Mouse (Mus musculus) hindbrain, embryonic 13.5 days (tissue): ENCODE data around the gene Rnf181. TPM values are rescaled to one million over a fixed set of nuclear protein-coding genes. Genes with fewer than 3 reads are reported as not detected.
A peak's percentile ranks its signal among the peaks of the same experiment; 100 is the strongest.

Experiments used
- ATAC-seq: fragments of 200-750 bp; cut with Nextera tagmentation; 2 replicates; pipeline ENCODE4 v1.8.0; 2017; ENCODE audit warnings: moderate TSS enrichment; ENCODE audit not compliant: low FRiP score
- H3K27ac ChIP-seq: fragments of 300-500 bp; sonication (generic); 2 replicates; pipeline ENCODE4 v1.5.1; 2015; ENCODE audit warnings: inconsistent platforms, mild to moderate bottlenecking, moderate library complexity
- H3K27me3 ChIP-seq: fragments of 300-500 bp; sonication (generic); 2 replicates; pipeline ENCODE4 v1.6.1; 2015; ENCODE audit warnings: mild to moderate bottlenecking, inconsistent platforms
- H3K36me3 ChIP-seq: fragments of 300-500 bp; sonication (generic); 2 replicates; pipeline ENCODE4 v1.6.1; 2015; ENCODE audit warnings: mild to moderate bottlenecking, inconsistent platforms
- H3K4me1 ChIP-seq: fragments of 300-500 bp; sonication (generic); replicated peaks from 2 replicates; pipeline ENCODE4 v1.6.1; 2015; ENCODE audit warnings: inconsistent platforms
- H3K4me2 ChIP-seq: fragments of 300-500 bp; sonication (generic); 2 replicates; pipeline ENCODE4 v1.6.1; 2015; ENCODE audit warnings: inconsistent platforms, mild to moderate bottlenecking, moderate library complexity
- H3K4me3 ChIP-seq: fragments of 300-500 bp; sonication (generic); 2 replicates; pipeline ENCODE4 v1.5.1; 2015; ENCODE audit warnings: mild to moderate bottlenecking, inconsistent platforms
- H3K9ac ChIP-seq: fragments of 300-500 bp; sonication (generic); 2 replicates; pipeline ENCODE4 v1.6.1; 2015; ENCODE audit warnings: mild to moderate bottlenecking, inconsistent platforms
- H3K9me3 ChIP-seq: fragments of 300-500 bp; sonication (generic); 2 replicates; pipeline ENCODE4 v1.6.1; 2016; ENCODE audit warnings: inconsistent platforms
- WGBS: fragments of 180-500 bp; shearing (Covaris S2); methylation state at CpG from one replicate; pipeline ENCODE4 v1.1.7; 2015; 5-methylcytosine and 5-hydroxymethylcytosine counted together
- polyA plus RNA-seq: library from polyadenylated mRNA; unstranded; fragments of >200 nt; fragmentation: Nextera tagmentation; extraction: Ambion mirVana; gene quantifications from 2 replicates; pipeline ENCODE4 v1.2.1, GENCODE M21; 2015

The Rnf181 gene
- polyA plus RNA-seq, 1 experiment from 2014 or later, result 141 TPM

- H3K4me2 ChIP-seq, result peak within 1 kb of the TSS; percentile 59
- WGBS, result 2% methylated on average over 48 of the region's 49 CpGs
- no peaks in the 10 kb centered on the region for H3K36me3 ChIP-seq
- ATAC-seq, result no peak
- H3K27ac ChIP-seq, result no peak within 1 kb of the TSS
- peak within 1 kb of the TSS; percentile 70 for H3K9ac ChIP-seq
- peaks cover 8% of the 10 kb centered on the region for H3K4me1 ChIP-seq
- H3K27me3 ChIP-seq, result peaks cover 34% of the 10 kb centered on the region
- peak within 1 kb of the TSS; percentile 43 for H3K4me3 ChIP-seq
- no peaks in the 10 kb centered on the region for H3K9me3 ChIP-seq
Measured at GRCm38 (mm10) chr6:72380131-72380770, 13.5 kb upstream of the Rnf181 start, which contains the start of gene Vamp5. TSS of gene Vamp5 (minus strand) at chr6:72380468.

- Histone ChIP-seq H3K27me3 (peaks cover 34% of the 10 kb centered on the region), H3K9me3 (no peaks in the 10 kb centered on the region), H3K9ac (peak overlapping the region; percentile 70; the same call in 1 of the 2 replicates), H3K4me3 (peak overlapping the region; percentile 43; the same call in 1 of the 2 replicates), H3K27ac (no peak overlapping the region), H3K4me2 (peak overlapping the region; percentile 59), H3K36me3 (no peaks in the 10 kb centered on the region), H3K4me1 (peaks cover 8% of the 10 kb centered on the region)
- WGBS, result 42% methylated on average over 7 of the region's 7 CpGs
- ATAC-seq, result no peak
Measured at GRCm38 (mm10) chr6:72379377-72380130, 12.8 kb upstream of the Rnf181 start.

GRCm38 (mm10) chr6:72378510-72379234, 11.9 kb upstream of the Rnf181 start:
- Histone ChIP-seq H3K4me3 (no peak overlapping the region), H3K9ac (no peak overlapping the region), H3K36me3 (no peaks in the 10 kb centered on the region), H3K9me3 (no peaks in the 10 kb centered on the region), H3K27me3 (peaks cover 34% of the 10 kb centered on the region), H3K4me2 (no peak overlapping the region), H3K4me1 (peaks cover 8% of the 10 kb centered on the region), H3K27ac (no peak overlapping the region)
- 84% methylated on average over 8 of the region's 8 CpGs for WGBS
- no peak for ATAC-seq

GRCm38 (mm10) chr6:72374820-72375563, 8.2 kb upstream of the Rnf181 start:
- Histone ChIP-seq H3K4me1 (peaks cover 5% of the 10 kb centered on the region; the same call in 1 of the 2 replicates), H3K9ac (no peak overlapping the region), H3K36me3 (no peaks in the 10 kb centered on the region), H3K4me3 (no peak overlapping the region), H3K9me3 (no peaks in the 10 kb centered on the region), H3K27ac (no peak overlapping the region), H3K27me3 (peaks cover 16% of the 10 kb centered on the region), H3K4me2 (no peak overlapping the region)
- no peak for ATAC-seq
- 85% methylated on average over 15 of the region's 15 CpGs for WGBS

- no peak for ATAC-seq
- H3K9ac ChIP-seq, result no peak overlapping the region
- H3K4me3 ChIP-seq, result no peak overlapping the region
- no peaks in the 10 kb centered on the region for H3K36me3 ChIP-seq
- no peaks in the 10 kb centered on the region for H3K9me3 ChIP-seq
- H3K4me1 ChIP-seq, result 0 out of 2 replicates have a peak, but pooled peaks cover 4% of the 10 kb centered on the region
- 73% methylated on average over 7 of the region's 7 CpGs for WGBS
- peaks cover 9% of the 10 kb centered on the region for H3K27me3 ChIP-seq
- H3K27ac ChIP-seq, result no peak overlapping the region
- H3K4me2 ChIP-seq, result no peak overlapping the region
Measured at GRCm38 (mm10) chr6:72374206-72374605, 7.5 kb upstream of the Rnf181 start.

GRCm38 (mm10) chr6:72373184-72373583, 6.4 kb upstream of the Rnf181 start:
- WGBS, result 90% methylated on average over 4 of the region's 4 CpGs
- no peak overlapping the region for H3K4me3 ChIP-seq
- no peak for ATAC-seq
- no peaks in the 10 kb centered on the region for H3K36me3 ChIP-seq
- H3K4me2 ChIP-seq, result no peak overlapping the region
- 0 out of 2 replicates have a peak, but pooled peaks cover 4% of the 10 kb centered on the region for H3K4me1 ChIP-seq
- H3K9me3 ChIP-seq, result no peaks in the 10 kb centered on the region
- H3K9ac ChIP-seq, result no peak overlapping the region
- H3K27ac ChIP-seq, result no peak overlapping the region
- H3K27me3 ChIP-seq, result no peaks in the 10 kb centered on the region

GRCm38 (mm10) chr6:72371571-72371970, 4.8 kb upstream of the Rnf181 start:
- H3K4me3 ChIP-seq, result no peak overlapping the region
- no peaks in the 10 kb centered on the region for H3K36me3 ChIP-seq
- H3K9ac ChIP-seq, result no peak overlapping the region
- no peaks in the 10 kb centered on the region for H3K9me3 ChIP-seq
- no peak overlapping the region for H3K27ac ChIP-seq
- no peak overlapping the region for H3K4me2 ChIP-seq
- 0 out of 2 replicates have a peak, but pooled peaks cover 4% of the 10 kb centered on the region for H3K4me1 ChIP-seq
- no peak for ATAC-seq
- no peaks in the 10 kb centered on the region for H3K27me3 ChIP-seq
- 33% methylated on average over 1 of the region's 1 CpGs for WGBS

- Histone ChIP-seq H3K27me3 (no peaks in the 10 kb centered on the region), H3K4me2 (no peak overlapping the region), H3K4me3 (no peak overlapping the region), H3K9ac (no peak overlapping the region), H3K9me3 (no peaks in the 10 kb centered on the region), H3K36me3 (no peaks in the 10 kb centered on the region), H3K27ac (no peak overlapping the region), H3K4me1 (0 out of 2 replicates have a peak, but pooled peaks cover 4% of the 10 kb centered on the region)
- no peak for ATAC-seq
- WGBS, result 51% methylated on average over 5 of the region's 5 CpGs
Measured at GRCm38 (mm10) chr6:72371147-72371546, 4.4 kb upstream of the Rnf181 start.

GRCm38 (mm10) chr6:72370091-72370490, 3.3 kb upstream of the Rnf181 start:
- Histone ChIP-seq H3K36me3 (no peaks in the 10 kb centered on the region), H3K4me1 (0 out of 2 replicates have a peak, but pooled peaks cover 4% of the 10 kb centered on the region), H3K27me3 (no peaks in the 10 kb centered on the region), H3K9me3 (no peaks in the 10 kb centered on the region), H3K4me3 (no peak overlapping the region), H3K27ac (no peak overlapping the region), H3K9ac (no peak overlapping the region), H3K4me2 (no peak overlapping the region)
- 82% methylated on average over 12 of the region's 12 CpGs for WGBS
- ATAC-seq, result no peak

GRCm38 (mm10) chr6:72369557-72369956, 2.8 kb upstream of the Rnf181 start:
- WGBS, result 89% methylated on average over 4 of the region's 4 CpGs
- ATAC-seq, result no peak
- Histone ChIP-seq H3K36me3 (no peaks in the 10 kb centered on the region), H3K27ac (no peak overlapping the region), H3K27me3 (0 out of 2 replicates have a peak, but pooled peaks cover 2% of the 10 kb centered on the region), H3K4me3 (no peak overlapping the region), H3K4me1 (0 out of 2 replicates have a peak, but pooled peaks cover 4% of the 10 kb centered on the region), H3K9me3 (no peaks in the 10 kb centered on the region), H3K4me2 (no peak overlapping the region), H3K9ac (no peak overlapping the region)

- Histone ChIP-seq H3K4me3 (no peak overlapping the region), H3K9me3 (no peaks in the 10 kb centered on the region), H3K4me1 (peaks cover 10% of the 10 kb centered on the region), H3K27me3 (0 out of 2 replicates have a peak, but pooled peaks cover 2% of the 10 kb centered on the region), H3K9ac (no peak overlapping the region), H3K4me2 (no peak overlapping the region), H3K36me3 (no peaks in the 10 kb centered on the region), H3K27ac (no peak overlapping the region)
- no peak for ATAC-seq
- WGBS, result 68% methylated on average over 4 of the region's 4 CpGs
Measured at GRCm38 (mm10) chr6:72367460-72367974, 761 bp upstream of the Rnf181 start.
